Mouse (Mus musculus) cerebellum, adult 9-10 months (tissue): ENCODE data around the gene Prkacb.

Experiments used
- DNase-seq: peaks from one replicate; pipeline ENCODE4 v3.0.0; 2022

Gene Prkacb

GRCm38 (mm10) chr3:146712305-146712704 lies 100.5 kb downstream of the Prkacb start:
- DNase-seq: no peak

GRCm38 (mm10) chr3:146711559-146711958 lies 101.2 kb downstream of the Prkacb start:
- no peak for DNase-seq

GRCm38 (mm10) chr3:146711084-146711483 lies 101.7 kb downstream of the Prkacb start:
- DNase-seq: no peak

GRCm38 (mm10) chr3:146709086-146709485 lies 103.7 kb downstream of the Prkacb start:
- DNase-seq: no peak

- no peak for DNase-seq
These were observed 104.4 kb downstream of the Prkacb start for GRCm38 (mm10) chr3:146708381-146708780.

- DNase-seq: no peak
These were observed 108.7 kb downstream of the Prkacb start for GRCm38 (mm10) chr3:146704099-146704498.

- DNase-seq: no peak
These were observed 112.7 kb downstream of the Prkacb start for GRCm38 (mm10) chr3:146700051-146700450.

- no peak for DNase-seq
These were observed 113.8 kb downstream of the Prkacb start for GRCm38 (mm10) chr3:146698982-146699381.

GRCm38 (mm10) chr3:146692547-146692946 lies 120.2 kb downstream of the Prkacb start:
- no peak for DNase-seq

- DNase-seq: no peak
These were observed 125.6 kb downstream of the Prkacb start for GRCm38 (mm10) chr3:146687121-146687725.

- DNase-seq: no peak
These were observed 126.4 kb downstream of the Prkacb start for GRCm38 (mm10) chr3:146686428-146686827.

GRCm38 (mm10) chr3:146684811-146685675 lies 127.7 kb downstream of the Prkacb start, which contains the start of gene Samd13:
Gene Samd13 (minus strand): TSS chr3:146685592.
- no peak for DNase-seq

- no peak for DNase-seq
These were observed 129.7 kb downstream of the Prkacb start for GRCm38 (mm10) chr3:146683095-146683494.

- DNase-seq: peak; percentile 18
These were observed 130.6 kb downstream of the Prkacb start for GRCm38 (mm10) chr3:146682140-146682651.

GRCm38 (mm10) chr3:146681696-146682095 lies 131.1 kb downstream of the Prkacb start:
- DNase-seq: no peak

- no peak for DNase-seq
These were observed 132.2 kb downstream of the Prkacb start for GRCm38 (mm10) chr3:146680625-146681024.

GRCm38 (mm10) chr3:146679646-146680045 lies 133.1 kb downstream of the Prkacb start:
- no peak for DNase-seq
